Mouse (Mus musculus): Measurements from ENCODE around the gene Bnc2.

DNA sequence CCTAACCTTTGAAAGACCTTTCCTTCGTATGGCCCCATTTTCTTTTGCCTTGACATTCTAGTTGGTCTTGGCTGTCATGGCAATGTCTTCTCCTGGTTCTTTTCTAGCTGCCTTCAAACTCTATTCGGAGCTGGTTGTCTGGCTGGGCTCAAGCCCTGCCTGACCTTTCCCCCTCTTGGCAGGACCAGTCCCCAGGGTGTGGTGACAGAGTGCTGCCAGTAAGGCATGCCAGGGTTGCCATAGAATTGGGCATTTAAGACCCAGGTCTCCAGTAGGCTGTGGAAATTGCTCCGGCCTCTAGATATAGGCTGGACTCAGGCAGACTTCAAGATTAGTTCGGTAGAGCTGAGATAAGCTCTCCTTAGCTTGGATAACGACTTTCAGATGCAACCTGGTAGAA lies 32.9 kb upstream of the Bnc2 start:
- TF ChIP-seq POLR2A (IDR thresholded peaks at IDR 0.05; ENCODE audit: borderline replicate concordance, control insufficient read depth, low read depth, low read length) (no peak), CTCF (IDR thresholded peaks at IDR 0.05; ENCODE audit: control insufficient read depth, insufficient read depth, low read length) (no peak)
